Mouse (Mus musculus) intestine, embryonic 14.5 days (tissue): ENCODE results near the gene Dync1h1. TPM values are rescaled to one million over a fixed set of nuclear protein-coding genes. Genes with fewer than 3 reads are reported as not detected.

ENCODE experiments used
- ATAC-seq: fragments of 200-750 bp; cut with Nextera tagmentation; replicated peaks from 2 replicates; pipeline ENCODE4 v1.8.0; 2017; ENCODE audit warnings: low read depth, moderate number of reproducible peaks, moderate TSS enrichment, moderate library complexity; ENCODE audit not compliant: low FRiP score, low TSS enrichment
- DNase-seq: peaks from one replicate; pipeline ENCODE4 v3.0.0-alpha.2; 2018; ENCODE audit warnings: low spot score
- H3K27ac ChIP-seq: fragments of 300-500 bp; sonication (generic); 2 replicates; pipeline ENCODE4 v1.5.1; 2014; ENCODE audit warnings: low read depth, mild to moderate bottlenecking, control low read depth
- H3K27me3 ChIP-seq: fragments of 300-500 bp; sonication (generic); replicated peaks from 2 replicates; pipeline ENCODE4 v1.6.1; 2014; ENCODE audit warnings: low read length, control low read depth; ENCODE audit not compliant: control insufficient read depth, insufficient read depth
- H3K36me3 ChIP-seq: fragments of 300-500 bp; sonication (generic); 2 replicates; pipeline ENCODE4 v1.6.1; 2014; ENCODE audit warnings: low read length, control low read depth; ENCODE audit not compliant: control insufficient read depth, insufficient read depth
- H3K4me1 ChIP-seq: fragments of 300-500 bp; sonication (generic); replicated peaks from 2 replicates; pipeline ENCODE4 v1.6.1; 2014; ENCODE audit warnings: low read length, control low read depth, mixed read lengths; ENCODE audit not compliant: control insufficient read depth, insufficient read depth
- H3K4me2 ChIP-seq: fragments of 300-500 bp; sonication (generic); 2 replicates; pipeline ENCODE4 v1.6.1; 2014; ENCODE audit warnings: low read length
- H3K4me3 ChIP-seq: fragments of 300-500 bp; sonication (generic); 2 replicates; pipeline ENCODE4 v1.5.1; 2014; ENCODE audit warnings: low read depth, low read length, control low read depth, mixed read lengths
- H3K9ac ChIP-seq: fragments of 300-500 bp; sonication (generic); 2 replicates; pipeline ENCODE4 v1.6.1; 2014; ENCODE audit warnings: mild to moderate bottlenecking, low read length
- H3K9me3 ChIP-seq: fragments of 300-500 bp; sonication (generic); 2 replicates; pipeline ENCODE4 v1.6.1; 2016; ENCODE audit warnings: low read length, control low read depth; ENCODE audit not compliant: control insufficient read depth
- WGBS: fragments of 180-500 bp; shearing (Covaris S2); extraction: QIAGEN DNeasy Blood & Tissue Kit; methylation state at CpG from one replicate; pipeline ENCODE4 v1.1.7; 2014; 5-methylcytosine and 5-hydroxymethylcytosine counted together
- polyA plus RNA-seq: library from polyadenylated mRNA; unstranded; fragments of >200 nt; fragmentation: Nextera tagmentation; extraction: Ambion mirVana; gene quantifications from 2 replicates; pipeline ENCODE4 v1.2.1, GENCODE M21; 2014

The Dync1h1 gene
- polyA plus RNA-seq, 1 experiment from 2014 or later = 67.3 TPM

- DNase-seq (no peak), ATAC-seq (no peak)
- Histone ChIP-seq H3K27me3 (no peaks in the 10 kb centered on the region), H3K9ac (no peak overlapping the region), H3K9me3 (no peaks in the 10 kb centered on the region), H3K4me2 (no peak overlapping the region), H3K4me1 (no peaks in the 10 kb centered on the region), H3K4me3 (no peak overlapping the region), H3K27ac (no peak overlapping the region), H3K36me3 (peaks cover 100% of the 10 kb centered on the region)
- 95% methylated on average over 11 of the region's 11 CpGs for WGBS
Observed at GRCm38 (mm10) chr12:110630056-110630455, 28.8 kb downstream of the Dync1h1 start.

- Histone ChIP-seq H3K36me3 (peaks cover 100% of the 10 kb centered on the region), H3K4me1 (no peaks in the 10 kb centered on the region), H3K9ac (no peak overlapping the region), H3K27ac (no peak overlapping the region), H3K9me3 (no peaks in the 10 kb centered on the region), H3K27me3 (no peaks in the 10 kb centered on the region), H3K4me3 (no peak overlapping the region), H3K4me2 (no peak overlapping the region)
- ATAC-seq (no peak), DNase-seq (no peak)
- 96% methylated on average over 12 of the region's 12 CpGs for WGBS
Observed at GRCm38 (mm10) chr12:110636293-110636692, 35.0 kb downstream of the Dync1h1 start.

DNA sequence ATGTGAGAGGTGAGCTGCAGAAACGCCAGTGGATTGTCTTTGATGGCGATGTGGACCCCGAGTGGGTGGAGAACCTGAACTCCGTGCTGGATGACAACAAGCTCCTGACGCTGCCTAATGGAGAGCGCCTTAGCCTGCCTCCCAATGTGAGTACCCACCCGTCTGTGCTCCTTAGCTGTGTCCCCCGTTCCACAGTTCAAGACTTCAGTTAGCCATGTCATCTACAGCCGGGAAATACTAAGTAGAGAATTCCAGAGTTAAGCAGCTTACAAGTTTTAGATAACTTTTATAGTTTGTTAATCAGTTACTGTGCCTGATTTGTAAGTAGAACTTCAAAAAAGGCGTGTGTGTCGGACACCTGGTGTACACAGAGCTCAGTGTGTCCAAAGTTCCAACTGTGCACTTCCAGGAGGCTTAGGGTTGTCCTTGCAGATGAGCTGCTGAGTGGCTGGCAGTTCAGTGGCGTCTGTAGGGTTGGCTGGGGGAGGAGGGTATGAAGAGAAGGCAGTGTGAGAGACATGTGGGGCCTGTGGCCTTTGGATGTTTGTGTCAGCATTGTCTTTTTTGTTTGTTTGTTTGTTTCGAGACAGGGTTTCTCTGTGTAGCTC lies 36.4 kb downstream of the Dync1h1 start:
- Histone ChIP-seq H3K9ac (no peak overlapping the region), H3K4me3 (no peak overlapping the region), H3K27ac (no peak overlapping the region), H3K9me3 (no peaks in the 10 kb centered on the region), H3K4me1 (no peaks in the 10 kb centered on the region), H3K4me2 (no peak overlapping the region), H3K27me3 (no peaks in the 10 kb centered on the region), H3K36me3 (peaks cover 100% of the 10 kb centered on the region)
- 88% methylated on average over 13 of the region's 13 CpGs for WGBS
- DNase-seq (no peak), ATAC-seq (no peak)

DNA sequence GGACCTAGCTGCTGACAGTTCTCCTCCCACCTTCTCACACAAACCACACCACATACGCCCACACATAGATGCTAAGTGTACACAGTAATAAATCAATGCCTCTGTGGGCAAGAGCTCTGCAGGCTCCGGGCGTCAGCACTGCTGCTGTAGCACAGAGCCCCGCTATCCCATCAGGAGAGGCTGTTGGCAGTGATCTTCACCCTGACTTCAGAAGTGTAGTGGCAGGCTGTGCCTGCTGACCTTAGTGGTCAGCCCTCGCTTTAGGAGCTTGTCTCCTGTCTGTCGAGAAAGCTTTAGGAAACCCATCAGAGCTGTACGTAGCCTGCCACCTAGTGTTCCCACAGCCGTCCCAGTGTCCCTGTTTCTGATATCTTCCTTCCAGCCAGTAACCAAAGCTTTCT lies 49.0 kb downstream of the Dync1h1 start:
- H3K4me1 ChIP-seq = no peaks in the 10 kb centered on the region
- H3K4me3 ChIP-seq = no peak overlapping the region
- H3K9me3 ChIP-seq = no peaks in the 10 kb centered on the region
- no peak overlapping the region for H3K27ac ChIP-seq
- no peak overlapping the region for H3K9ac ChIP-seq
- ATAC-seq = no peak
- H3K4me2 ChIP-seq = no peak overlapping the region
- H3K27me3 ChIP-seq = no peaks in the 10 kb centered on the region
- WGBS = 66% methylated on average over 8 of the region's 8 CpGs
- no peak for DNase-seq
- H3K36me3 ChIP-seq = peaks cover 97% of the 10 kb centered on the region

DNA sequence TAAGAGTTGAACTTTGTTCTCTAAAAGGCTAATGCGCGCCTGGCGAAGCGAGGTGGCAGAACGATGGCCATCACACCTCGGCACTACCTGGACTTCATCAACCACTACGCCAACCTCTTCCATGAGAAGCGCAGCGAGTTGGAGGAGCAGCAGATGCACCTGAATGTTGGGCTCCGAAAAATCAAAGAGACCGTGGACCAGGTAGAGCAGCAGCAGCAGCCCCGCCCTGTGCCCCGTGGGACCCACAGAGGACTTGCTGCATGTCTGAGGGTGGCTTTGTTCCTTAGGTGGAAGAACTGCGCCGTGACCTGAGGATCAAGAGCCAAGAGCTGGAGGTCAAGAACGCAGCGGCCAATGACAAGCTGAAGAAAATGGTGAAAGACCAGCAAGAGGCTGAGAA lies 50.2 kb downstream of the Dync1h1 start:
- no peak overlapping the region for H3K27ac ChIP-seq
- DNase-seq (no peak), ATAC-seq (no peak)
- 96% methylated on average over 17 of the region's 17 CpGs for WGBS
- H3K27me3 ChIP-seq = no peaks in the 10 kb centered on the region
- peaks cover 97% of the 10 kb centered on the region for H3K36me3 ChIP-seq
- no peaks in the 10 kb centered on the region for H3K9me3 ChIP-seq
- H3K4me1 ChIP-seq = no peaks in the 10 kb centered on the region
- no peak overlapping the region for H3K4me3 ChIP-seq
- no peak overlapping the region for H3K9ac ChIP-seq
- no peak overlapping the region for H3K4me2 ChIP-seq

GRCm38 (mm10) chr12:110661746-110662145 lies 60.5 kb downstream of the Dync1h1 start:
- Histone ChIP-seq H3K4me3 (no peak overlapping the region), H3K4me2 (no peak overlapping the region), H3K9me3 (no peaks in the 10 kb centered on the region), H3K4me1 (no peaks in the 10 kb centered on the region), H3K9ac (no peak overlapping the region), H3K36me3 (peaks cover 97% of the 10 kb centered on the region), H3K27ac (no peak overlapping the region), H3K27me3 (no peaks in the 10 kb centered on the region)
- 96% methylated on average over 14 of the region's 14 CpGs for WGBS
- ATAC-seq (no peak), DNase-seq (no peak)

DNA sequence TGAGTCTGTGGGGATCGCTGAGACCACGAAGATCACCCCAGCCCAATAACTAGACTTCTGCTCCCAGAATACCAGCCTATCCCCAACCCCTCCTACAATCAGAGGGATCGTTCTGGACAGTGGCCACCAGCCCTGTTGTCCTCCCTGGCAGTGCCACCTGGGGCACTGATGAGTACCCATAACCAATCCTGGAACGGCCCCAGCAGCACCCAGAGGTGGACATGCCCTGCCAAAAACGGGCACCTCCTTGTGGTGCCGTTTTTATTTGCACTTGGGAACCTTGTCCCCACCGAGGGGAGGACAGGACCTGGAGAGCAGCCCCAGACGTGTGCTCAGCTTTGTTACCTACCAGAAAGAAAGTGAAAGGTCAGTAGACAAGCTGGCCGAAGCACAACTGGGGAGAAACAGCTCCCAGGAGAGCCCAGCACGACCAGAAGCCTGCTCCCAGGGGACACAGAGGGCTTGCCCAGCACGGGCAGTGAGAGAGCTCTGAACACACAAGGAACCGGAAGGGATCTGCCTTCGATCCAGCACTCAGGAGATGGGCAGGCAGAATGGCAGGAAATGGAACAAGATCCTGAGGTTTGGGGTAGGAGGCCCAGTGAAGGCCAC lies 66.3 kb downstream of the Dync1h1 start:
- H3K4me1 ChIP-seq = no peaks in the 10 kb centered on the region
- DNase-seq = no peak
- H3K27ac ChIP-seq = no peak overlapping the region
- no peak for ATAC-seq
- H3K9me3 ChIP-seq = no peaks in the 10 kb centered on the region
- H3K27me3 ChIP-seq = no peaks in the 10 kb centered on the region
- WGBS = 85% methylated on average over 13 of the region's 13 CpGs
- H3K9ac ChIP-seq = no peak overlapping the region
- H3K4me2 ChIP-seq = no peak overlapping the region
- no peak overlapping the region for H3K4me3 ChIP-seq
- H3K36me3 ChIP-seq = peaks cover 74% of the 10 kb centered on the region

DNA sequence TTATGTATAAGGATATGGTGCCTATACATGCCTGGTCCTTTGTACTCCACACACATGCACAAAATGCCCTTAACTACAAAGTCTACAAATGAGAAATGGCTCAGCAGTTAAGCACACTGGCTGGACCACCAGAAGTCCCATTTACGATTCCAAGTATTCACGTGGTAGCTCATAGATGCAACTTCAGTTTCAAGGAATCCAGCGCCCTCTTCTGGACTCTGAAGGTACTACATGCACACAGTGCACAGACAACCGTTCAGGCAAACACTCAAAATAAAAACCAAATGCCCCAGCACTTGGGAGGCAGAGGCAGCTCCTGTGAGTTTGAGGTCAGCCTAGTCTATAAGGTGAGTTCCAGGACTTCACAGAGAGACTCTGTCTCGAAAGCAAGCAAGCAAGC lies 73.0 kb downstream of the Dync1h1 start:
- ATAC-seq (no peak), DNase-seq (no peak)
- no peaks in the 10 kb centered on the region for H3K4me1 ChIP-seq
- no peaks in the 10 kb centered on the region for H3K27me3 ChIP-seq
- no peak overlapping the region for H3K4me3 ChIP-seq
- 59% methylated on average over 5 of the region's 5 CpGs for WGBS
- H3K27ac ChIP-seq = no peak overlapping the region
- H3K9me3 ChIP-seq = no peaks in the 10 kb centered on the region
- 0 out of 2 replicates have a peak, but pooled peaks cover 8% of the 10 kb centered on the region for H3K36me3 ChIP-seq
- H3K9ac ChIP-seq = no peak overlapping the region
- H3K4me2 ChIP-seq = no peak overlapping the region

DNA sequence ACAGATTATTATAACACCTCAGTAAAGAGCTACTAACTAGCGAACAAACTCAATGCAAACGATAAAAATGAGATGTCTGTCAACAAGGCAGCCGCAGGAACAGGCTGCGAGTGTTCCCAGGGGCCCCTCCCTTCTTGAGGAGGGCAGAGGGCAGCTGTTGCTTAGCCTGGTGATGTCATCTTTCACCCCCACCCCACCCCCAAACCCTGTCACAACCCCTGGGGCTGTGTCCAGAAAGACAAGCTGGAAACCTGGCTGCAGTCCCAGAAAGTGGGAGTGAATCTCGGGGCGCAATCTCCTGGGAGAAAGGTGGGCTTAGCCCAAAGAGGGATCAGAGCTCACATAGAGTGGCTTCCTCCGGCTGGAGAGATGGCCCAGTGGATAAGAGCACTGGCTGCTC lies 79.9 kb downstream of the Dync1h1 start:
- no peak; the same call in 1 of the 2 replicates for ATAC-seq
- H3K36me3 ChIP-seq = peaks cover 2% of the 10 kb centered on the region; the same call in 1 of the 2 replicates

More for the DNA sequence above, 79.9 kb downstream of the Dync1h1 start:
- DNase-seq = no peak
- H3K9ac ChIP-seq = no peak overlapping the region
- no peaks in the 10 kb centered on the region for H3K9me3 ChIP-seq
- H3K27ac ChIP-seq = no peak overlapping the region
- H3K4me1 ChIP-seq = no peaks in the 10 kb centered on the region
- WGBS = 44% methylated on average over 7 of the region's 7 CpGs
- H3K4me2 ChIP-seq = no peak overlapping the region
- no peak overlapping the region for H3K4me3 ChIP-seq
- no peaks in the 10 kb centered on the region for H3K27me3 ChIP-seq
